Mouse (Mus musculus) C2C12 (cell line): ENCODE results near the gene Rtn4r. TPM values are rescaled to one million over a fixed set of nuclear protein-coding genes. Genes with fewer than 3 reads are reported as not detected.

Source experiments
- H3K27me3 ChIP-seq: one replicate; pipeline ENCODE4 v1.6.1; 2011; ENCODE audit not compliant: control insufficient read depth, insufficient read depth, insufficient read length
- H3K36me3 ChIP-seq: one replicate; pipeline ENCODE4 v1.6.1; 2011; ENCODE audit not compliant: control insufficient read depth, insufficient read depth
- H3K4me3 ChIP-seq: one replicate; pipeline ENCODE4 v1.5.1; 2011; ENCODE audit warnings: mild to moderate bottlenecking, control low read depth; ENCODE audit not compliant: poor library complexity, insufficient read depth, severe bottlenecking
- H3K79me2 ChIP-seq: one replicate; pipeline ENCODE4 v1.6.1; 2011; ENCODE audit not compliant: control insufficient read depth, insufficient read depth
- H3K79me3 ChIP-seq: one replicate; pipeline ENCODE4 v1.6.1; 2011; ENCODE audit warnings: low read depth, control low read depth
- H3ac ChIP-seq: one replicate; pipeline ENCODE3; 2011; ENCODE audit warnings: low read depth; ENCODE audit not compliant: control insufficient read depth, insufficient read length
- CEBPB ChIP-seq: IDR thresholded peaks from one replicate; pipeline ENCODE4 v1.6.1; 2011; ENCODE audit warnings: low read depth, mild to moderate bottlenecking, control low read depth, moderate library complexity
- CTCF ChIP-seq: IDR thresholded peaks from one replicate; pipeline ENCODE4 v1.5.1; 2011; ENCODE audit not compliant: control insufficient read depth, insufficient read depth, insufficient read length
- FOSL1 ChIP-seq: IDR thresholded peaks from one replicate; pipeline ENCODE4 v1.8.0; 2011; ENCODE audit warnings: mild to moderate bottlenecking, low read length; ENCODE audit not compliant: poor library complexity, insufficient read depth, severe bottlenecking
- MAX ChIP-seq: IDR thresholded peaks from one replicate; pipeline ENCODE4 v1.6.1; 2011; ENCODE audit warnings: mild to moderate bottlenecking, control low read depth
- MYOD1 ChIP-seq: IDR thresholded peaks from one replicate; pipeline ENCODE4 v1.6.1; 2011; ENCODE audit warnings: low read depth; ENCODE audit not compliant: control insufficient read depth, insufficient read length
- MYOG ChIP-seq: IDR thresholded peaks from one replicate; pipeline ENCODE4 v1.6.1; 2011; ENCODE audit not compliant: control insufficient read depth, insufficient read length; ENCODE audit errors: extremely low read depth
- USF1 ChIP-seq: IDR thresholded peaks from one replicate; pipeline ENCODE4 v1.6.1; 2011; ENCODE audit warnings: low read depth, mild to moderate bottlenecking, control low read depth, moderate library complexity
- long read RNA-seq, 2 experiments: library from polyadenylated mRNA; unstranded; transcript quantifications; one replicate each; pipeline ENCODE4 v2.0.0; 2019 to 2020
- polyA plus RNA-seq: library from polyadenylated mRNA; unstranded; fragments of >200 nt; fragmentation: generic; extraction: Trizol; gene quantifications from one replicate; pipeline ENCODE4 v1.2.1, GENCODE M21; 2012; ENCODE audit warnings: missing spikeins

Rtn4r gene
- polyA plus RNA-seq = 0.11 TPM
- long read RNA-seq, experiment 1 = 0 reads
- long read RNA-seq, experiment 2 = 0 reads

GRCm38 (mm10) chr16:18127241-18127861 is at the start of gene Rtn4r:
Gene Rtn4r, plus strand, starts transcription at chr16:18127642.
- H3K36me3 ChIP-seq = no peaks in the 10 kb centered on the region
- H3K27me3 ChIP-seq = peaks cover 69% of the 10 kb centered on the region
- no peaks in the 10 kb centered on the region for H3K79me2 ChIP-seq
- no peaks in the 10 kb centered on the region for H3K79me3 ChIP-seq
- no peak for TF ChIP-seq MYOG
- TF ChIP-seq CTCF = peak; percentile 92
- TF ChIP-seq MYOD1 = no peak
- TF ChIP-seq USF1 = no peak
- no peak for TF ChIP-seq MAX
- H3K4me3 ChIP-seq = peak within 1 kb of the TSS; percentile 2
- H3ac ChIP-seq = peak within 1 kb of the TSS; percentile 57

DNA sequence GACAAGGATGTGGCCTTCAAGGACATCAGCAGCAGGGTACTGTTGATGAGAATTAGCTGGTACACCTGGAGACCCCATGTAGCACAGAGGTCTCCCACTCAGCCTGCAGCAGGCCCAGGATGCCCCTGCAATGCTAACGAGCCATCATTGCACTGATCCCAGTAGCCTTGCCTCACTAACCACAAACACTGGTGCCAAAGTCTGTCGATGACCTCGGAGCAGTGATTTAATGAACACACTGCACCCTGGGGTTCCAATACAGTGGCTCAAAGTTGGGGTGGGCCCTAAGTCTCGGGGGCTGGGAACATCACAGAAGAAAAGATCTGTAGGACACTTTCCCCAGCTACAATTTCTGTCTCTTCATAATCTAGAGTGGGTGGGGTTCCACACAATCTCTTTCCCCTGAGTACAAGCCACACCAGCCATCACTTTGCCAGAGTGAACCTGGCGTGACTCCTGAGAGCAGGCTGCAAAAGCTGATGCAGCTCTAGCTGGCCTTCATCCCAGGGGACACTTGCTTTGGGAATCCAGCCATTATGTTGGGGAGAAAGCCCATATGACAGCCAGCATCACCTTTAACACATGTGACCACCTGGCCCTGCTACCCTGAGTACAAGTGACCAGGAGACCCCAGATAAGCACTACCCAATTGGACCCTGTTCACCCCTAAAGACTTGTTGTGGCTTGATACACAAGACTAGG is 49.0 kb upstream of the Rtn4r start:
- no peaks in the 10 kb centered on the region for H3K79me2 ChIP-seq
- no peak for TF ChIP-seq USF1
- TF ChIP-seq CTCF = no peak
- no peak for TF ChIP-seq MYOG
- no peak for TF ChIP-seq CEBPB
- TF ChIP-seq MYOD1 = no peak
- TF ChIP-seq MAX = no peak
- TF ChIP-seq FOSL1 = no peak
- H3K79me3 ChIP-seq = no peaks in the 10 kb centered on the region
- H3K4me3 ChIP-seq = no peak overlapping the region
- no peaks in the 10 kb centered on the region for H3K27me3 ChIP-seq
- no peak overlapping the region for H3ac ChIP-seq
- H3K36me3 ChIP-seq = no peaks in the 10 kb centered on the region

- Histone ChIP-seq H3K36me3 (no peaks in the 10 kb centered on the region), H3K79me3 (no peaks in the 10 kb centered on the region), H3K27me3 (no peaks in the 10 kb centered on the region), H3ac (no peak overlapping the region), H3K79me2 (no peaks in the 10 kb centered on the region), H3K4me3 (no peak overlapping the region)
- TF ChIP-seq CEBPB (no peak), MAX (no peak), FOSL1 (no peak), CTCF (no peak), MYOG (no peak), USF1 (no peak), MYOD1 (no peak)
Measured at GRCm38 (mm10) chr16:18079300-18079699, 48.1 kb upstream of the Rtn4r start.

- no peaks in the 10 kb centered on the region for H3K36me3 ChIP-seq
- no peaks in the 10 kb centered on the region for H3K79me3 ChIP-seq
- no peaks in the 10 kb centered on the region for H3K79me2 ChIP-seq
- no peak overlapping the region for H3K4me3 ChIP-seq
- TF ChIP-seq MAX = no peak
- TF ChIP-seq CEBPB = no peak
- no peak for TF ChIP-seq MYOD1
- no peak for TF ChIP-seq FOSL1
- TF ChIP-seq MYOG = no peak
- no peak for TF ChIP-seq CTCF
- no peak for TF ChIP-seq USF1
- H3ac ChIP-seq = no peak overlapping the region
- no peaks in the 10 kb centered on the region for H3K27me3 ChIP-seq
Measured at GRCm38 (mm10) chr16:18080171-18080570, 47.3 kb upstream of the Rtn4r start.

- H3K36me3 ChIP-seq = no peaks in the 10 kb centered on the region
- TF ChIP-seq MAX = no peak
- H3K79me2 ChIP-seq = no peaks in the 10 kb centered on the region
- no peak overlapping the region for H3ac ChIP-seq
- no peaks in the 10 kb centered on the region for H3K27me3 ChIP-seq
- no peaks in the 10 kb centered on the region for H3K79me3 ChIP-seq
- no peak overlapping the region for H3K4me3 ChIP-seq
Measured at GRCm38 (mm10) chr16:18081149-18081827, 46.2 kb upstream of the Rtn4r start.
